Comparison of ENCODE assay signal across 8 mouse cellular contexts in genomic region chr5:144988340-144989060, GRCm38 (mm10). TPM values are rescaled to one million over a fixed set of nuclear protein-coding genes. Genes with fewer than 3 reads are reported as not detected.
DNase-seq lines count a peak whose midpoint lies in the region; ATAC-seq and TF ChIP-seq lines count a peak whose summit lies in the region.

No protein-coding gene starts in this region.

- TF ChIP-seq EP300 in liver, embryonic 14.5 days (IDR thresholded peaks at IDR 0.05; ENCODE audit: low read depth) = no peak

- H3K4me2 ChIP-seq in liver, embryonic 14.5 days (ENCODE audit: low read depth) = no peak overlapping the region
- no peak overlapping the region for H3K4me2 ChIP-seq in forebrain, embryonic 14.5 days (ENCODE audit: low read length)
- H3K4me2 ChIP-seq in hindbrain, postnatal 0 days (ENCODE audit: low read depth, low read length) = no peak overlapping the region
- no peak overlapping the region for H3K4me2 ChIP-seq in midbrain, embryonic 13.5 days (replicated peaks)

- ATAC-seq in liver, embryonic 14.5 days (ENCODE audit: insufficient read depth) = no peak
- no peak for ATAC-seq in forebrain, embryonic 14.5 days
- peak; percentile 83 for ATAC-seq in hindbrain, postnatal 0 days
- ATAC-seq in midbrain, embryonic 13.5 days = peak; percentile 43; the same call in 1 of the 2 replicates

- H3K4me1 ChIP-seq in liver, embryonic 14.5 days (replicated peaks; ENCODE audit: control insufficient read depth in 2 of 2, insufficient read depth in 2 of 2, low read length in 1 of 2) = peaks cover 0 to 3% of the 10 kb centered on the region in 2 experiments; a peak in 1 of 4 replicates
- no peaks in the 10 kb centered on the region for H3K4me1 ChIP-seq in forebrain, embryonic 14.5 days (ENCODE audit: control insufficient read depth, insufficient read depth, low read length)
- H3K4me1 ChIP-seq in hindbrain, postnatal 0 days (ENCODE audit: insufficient read depth, low read length) = no peaks in the 10 kb centered on the region
- no peaks in the 10 kb centered on the region for H3K4me1 ChIP-seq in midbrain, embryonic 13.5 days (replicated peaks)

- peak; percentile 53 for TF ChIP-seq CTCF in liver, embryonic 14.5 days (IDR thresholded peaks at IDR 0.05; ENCODE audit: low read depth)
- peak; percentile 87 for TF ChIP-seq CTCF in hindbrain, postnatal 0 days (IDR thresholded peaks at IDR 0.05; ENCODE audit: low read depth)

- no peaks in the 10 kb centered on the region for H3K27me3 ChIP-seq in liver, embryonic 14.5 days (ENCODE audit: control insufficient read depth, insufficient read depth, low read length)
- H3K27me3 ChIP-seq in forebrain, embryonic 14.5 days (replicated peaks; ENCODE audit: control insufficient read depth, insufficient read depth, low read length) = no peaks in the 10 kb centered on the region
- no peaks in the 10 kb centered on the region for H3K27me3 ChIP-seq in hindbrain, postnatal 0 days (ENCODE audit: insufficient read depth, low read length)
- H3K27me3 ChIP-seq in midbrain, embryonic 13.5 days = no peaks in the 10 kb centered on the region

- H3K36me3 ChIP-seq in liver, embryonic 14.5 days (replicated peaks; ENCODE audit: control insufficient read depth, insufficient read depth, low read depth) = no peaks in the 10 kb centered on the region
- no peaks in the 10 kb centered on the region for H3K36me3 ChIP-seq in forebrain, embryonic 14.5 days (ENCODE audit: control insufficient read depth, insufficient read depth, low read length)
- no peaks in the 10 kb centered on the region for H3K36me3 ChIP-seq in hindbrain, postnatal 0 days (ENCODE audit: insufficient read depth, low read length)
- H3K36me3 ChIP-seq in midbrain, embryonic 13.5 days = no peaks in the 10 kb centered on the region

- 39% methylated on average over 9 of the region's 9 CpGs for WGBS in liver, embryonic 14.5 days (ENCODE audit: insufficient replicate concordance)
- 50% methylated on average over 9 of the region's 9 CpGs for WGBS in forebrain, embryonic 14.5 days
- WGBS in hindbrain, postnatal 0 days = 45% methylated on average over 9 of the region's 9 CpGs
- WGBS in midbrain, embryonic 13.5 days = 56% methylated on average over 9 of the region's 9 CpGs

- H3K9me3 ChIP-seq in liver, embryonic 14.5 days (ENCODE audit: control insufficient read depth, low read length) = no peaks in the 10 kb centered on the region
- H3K9me3 ChIP-seq in forebrain, embryonic 14.5 days (replicated peaks; ENCODE audit: control insufficient read depth, low read length) = 0 out of 2 replicates have a peak, but pooled peaks cover 2% of the 10 kb centered on the region
- no peaks in the 10 kb centered on the region for H3K9me3 ChIP-seq in hindbrain, postnatal 0 days (ENCODE audit: low read length)
- H3K9me3 ChIP-seq in midbrain, embryonic 13.5 days = peaks cover 3% of the 10 kb centered on the region; the same call in 1 of the 2 replicates

- H3K9ac ChIP-seq in liver, embryonic 14.5 days (replicated peaks) = no peak overlapping the region
- H3K9ac ChIP-seq in forebrain, embryonic 14.5 days (ENCODE audit: low read length) = no peak overlapping the region
- H3K9ac ChIP-seq in hindbrain, postnatal 0 days (replicated peaks; ENCODE audit: low read length) = no peak overlapping the region
- no peak overlapping the region for H3K9ac ChIP-seq in midbrain, embryonic 13.5 days (replicated peaks)

- DNase-seq in liver, embryonic 14.5 days (ENCODE audit: low read depth in 3 of 3, low spot score in 3 of 3) = no peak
- DNase-seq in liver = no peak
- peak; percentile 10 for DNase-seq in adrenal gland, postnatal 25 days
- DNase-seq in forebrain, embryonic 14.5 days (ENCODE audit: low spot score) = peak; percentile 77
- peak; percentile 83 for DNase-seq in hindbrain, postnatal 0 days (ENCODE audit: low spot score)
- peak; percentile 40 for DNase-seq in left cerebral cortex, adult 11 months (ENCODE audit: low spot score)
- peak; percentile 59 for DNase-seq in yolk sac, embryonic 10.5 days (ENCODE audit: low spot score)

- no peak overlapping the region for H3K4me3 ChIP-seq in liver, embryonic 14.5 days (ENCODE audit: insufficient read depth in 1 of 2, low read depth in 2 of 2, low read length in 2 of 2)
- H3K4me3 ChIP-seq in forebrain, embryonic 14.5 days (ENCODE audit: low read depth, low read length) = no peak overlapping the region
- H3K4me3 ChIP-seq in hindbrain, postnatal 0 days (ENCODE audit: low read length) = no peak overlapping the region
- no peak overlapping the region for H3K4me3 ChIP-seq in midbrain, embryonic 13.5 days (replicated peaks)

- H3K27ac ChIP-seq in liver, embryonic 14.5 days = no peak overlapping the region
- H3K27ac ChIP-seq in forebrain, embryonic 14.5 days (ENCODE audit: low read depth, low read length) = no peak overlapping the region
- no peak overlapping the region for H3K27ac ChIP-seq in hindbrain, postnatal 0 days
- no peak overlapping the region for H3K27ac ChIP-seq in midbrain, embryonic 13.5 days

RNA-seq across cellular contexts. Expression of gene Smurf1, which starts 22.9 kb away (rescaled TPM):
- 1.4 and 1.5 TPM in 2 replicates for polyA plus RNA-seq in liver, embryonic 14.5 days (2012; rRNA removed)
- 1.2 and 1.7 TPM in 2 replicates for polyA plus RNA-seq in liver, embryonic 14.5 days (2014; fragmentation: Nextera tagmentation; extraction: Ambion mirVana)
- 18.8 and 24.7 TPM in 2 replicates for total RNA-seq in adrenal gland, postnatal 25 days (2021)
- 16.5 and 22.7 TPM in 2 replicates for polyA plus RNA-seq in forebrain, embryonic 14.5 days (2014; fragmentation: Nextera tagmentation; extraction: Ambion mirVana)
- total RNA-seq in hindbrain, postnatal 0 days (2014; rRNA removed) = 57.9 and 58.1 TPM in 2 replicates
- 19.5 and 22.6 TPM in 2 replicates for polyA plus RNA-seq in hindbrain, postnatal 0 days (2015; fragmentation: Nextera tagmentation; extraction: Ambion mirVana)
- 26.9 and 32.2 TPM in 2 replicates for polyA plus RNA-seq in midbrain, embryonic 13.5 days (2015; fragmentation: Nextera tagmentation; extraction: Ambion mirVana)

RNA-seq across cellular contexts. Expression of gene Gm4871, which starts 44.1 kb away (rescaled TPM):
- not detected in 2 replicates for polyA plus RNA-seq in liver, embryonic 14.5 days (2012; rRNA removed)
- polyA plus RNA-seq in liver, embryonic 14.5 days (2014; fragmentation: Nextera tagmentation; extraction: Ambion mirVana) = not detected in 2 replicates
- not detected in 2 replicates for total RNA-seq in adrenal gland, postnatal 25 days (2021)
- not detected in 2 replicates for polyA plus RNA-seq in forebrain, embryonic 14.5 days (2014; fragmentation: Nextera tagmentation; extraction: Ambion mirVana)
- total RNA-seq in hindbrain, postnatal 0 days (2014; rRNA removed) = not detected in 2 replicates
- not detected in 2 replicates for polyA plus RNA-seq in hindbrain, postnatal 0 days (2015; fragmentation: Nextera tagmentation; extraction: Ambion mirVana)
- not detected in 2 replicates for polyA plus RNA-seq in midbrain, embryonic 13.5 days (2015; fragmentation: Nextera tagmentation; extraction: Ambion mirVana)

RNA-seq across cellular contexts. Expression of gene 1700018F24Rik, which starts 54.3 kb away (rescaled TPM):
- not detected in 2 replicates for polyA plus RNA-seq in liver, embryonic 14.5 days (2012; rRNA removed)
- polyA plus RNA-seq in liver, embryonic 14.5 days (2014; fragmentation: Nextera tagmentation; extraction: Ambion mirVana) = not detected in 2 replicates
- not detected in 2 replicates for total RNA-seq in adrenal gland, postnatal 25 days (2021)
- polyA plus RNA-seq in forebrain, embryonic 14.5 days (2014; fragmentation: Nextera tagmentation; extraction: Ambion mirVana) = not detected in 2 replicates
- not detected in 2 replicates for total RNA-seq in hindbrain, postnatal 0 days (2014; rRNA removed)
- not detected in 2 replicates for polyA plus RNA-seq in hindbrain, postnatal 0 days (2015; fragmentation: Nextera tagmentation; extraction: Ambion mirVana)
- polyA plus RNA-seq in midbrain, embryonic 13.5 days (2015; fragmentation: Nextera tagmentation; extraction: Ambion mirVana) = not detected in 2 replicates

Comparison
In these comparisons a context has a peak if more than half of its experiments do, and no peak if none do; other contexts are left out.
1. ATAC-seq: peak in hindbrain, postnatal 0 days (single experiment) and midbrain, embryonic 13.5 days (single experiment); none in liver, embryonic 14.5 days (single experiment) and forebrain, embryonic 14.5 days (single experiment).
2. DNase-seq: peak in adrenal gland, postnatal 25 days (single experiment), forebrain, embryonic 14.5 days (single experiment), hindbrain, postnatal 0 days (single experiment), left cerebral cortex, adult 11 months (single experiment) and yolk sac, embryonic 10.5 days (single experiment); none in liver, embryonic 14.5 days (0 of 3) and liver (single experiment).